Mouse (Mus musculus): ENCODE measurements around the gene Ctnnbip1. TPM values are rescaled to one million over a fixed set of nuclear protein-coding genes. Genes with fewer than 3 reads are reported as not detected.

The Ctnnbip1 gene
- polyA plus RNA-seq, 1 experiment from 2014 or later: 47.5 TPM

DNA sequence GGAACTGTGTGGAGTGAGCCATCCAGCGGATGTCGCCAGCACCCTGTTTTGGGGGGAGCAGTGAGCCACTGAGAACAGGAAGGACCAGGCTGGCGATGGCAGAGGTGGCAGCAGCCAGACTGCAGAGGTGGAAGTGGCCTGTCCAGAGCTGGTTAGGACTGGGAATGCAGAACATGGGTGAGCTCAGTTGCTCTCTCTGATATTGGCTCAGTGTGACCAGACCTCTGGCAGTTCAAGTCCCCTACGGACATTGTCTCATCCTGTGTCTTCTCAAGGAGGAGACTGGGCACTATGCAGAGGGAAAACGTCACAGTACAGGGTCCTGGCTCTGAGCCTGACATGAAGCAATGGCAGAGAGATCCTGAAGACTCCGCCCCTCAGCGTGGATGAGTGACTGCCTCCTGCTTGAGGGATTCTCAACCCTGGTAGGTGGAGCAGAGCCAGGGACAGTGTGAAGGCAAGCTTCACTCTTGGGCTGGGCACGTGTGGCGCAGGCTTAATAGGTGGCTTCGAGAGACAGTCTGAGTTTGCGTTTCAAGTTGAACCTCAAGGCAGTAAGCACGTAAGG lies 79.7 kb downstream of the Ctnnbip1 start:
- no peaks in the 10 kb centered on the region for H3K36me3 ChIP-seq
- no peak overlapping the region for H3K4me2 ChIP-seq
- no peaks in the 10 kb centered on the region for H3K27me3 ChIP-seq (replicated peaks)
- H3K4me3 ChIP-seq (replicated peaks): no peak overlapping the region
- H3K9ac ChIP-seq: no peak overlapping the region
- H3K9me3 ChIP-seq: no peaks in the 10 kb centered on the region
- WGBS: 79% methylated on average over 12 of the region's 12 CpGs
- no peak overlapping the region for H3K27ac ChIP-seq
- ATAC-seq (ENCODE audit: insufficient read depth, low FRiP score, low read depth): no peak; the same call in 1 of the 2 replicates
- H3K4me1 ChIP-seq: peaks cover 8% of the 10 kb centered on the region; the same call in 1 of the 2 replicates

DNA sequence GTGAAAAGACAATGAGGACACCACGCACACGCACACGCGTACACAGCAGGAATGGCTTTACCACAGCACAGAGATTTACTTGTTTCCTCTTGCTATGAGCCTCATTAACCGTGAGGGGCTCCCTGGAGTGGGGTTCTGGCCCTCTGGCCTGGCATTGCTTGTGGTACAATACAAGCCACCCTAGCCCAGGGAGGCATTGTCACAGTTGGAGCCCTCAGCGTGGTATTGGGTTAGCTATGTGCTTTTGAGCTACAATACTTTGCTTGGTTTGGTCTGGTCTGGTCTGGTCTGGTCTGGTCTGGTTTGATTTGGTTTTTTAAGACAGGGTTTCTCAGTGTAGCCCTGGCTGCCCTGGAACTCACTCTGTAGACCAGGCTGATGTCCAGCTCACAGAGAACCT lies 81.5 kb downstream of the Ctnnbip1 start:
- WGBS: 89% methylated on average over 6 of the region's 6 CpGs
- no peaks in the 10 kb centered on the region for H3K9me3 ChIP-seq

DNA sequence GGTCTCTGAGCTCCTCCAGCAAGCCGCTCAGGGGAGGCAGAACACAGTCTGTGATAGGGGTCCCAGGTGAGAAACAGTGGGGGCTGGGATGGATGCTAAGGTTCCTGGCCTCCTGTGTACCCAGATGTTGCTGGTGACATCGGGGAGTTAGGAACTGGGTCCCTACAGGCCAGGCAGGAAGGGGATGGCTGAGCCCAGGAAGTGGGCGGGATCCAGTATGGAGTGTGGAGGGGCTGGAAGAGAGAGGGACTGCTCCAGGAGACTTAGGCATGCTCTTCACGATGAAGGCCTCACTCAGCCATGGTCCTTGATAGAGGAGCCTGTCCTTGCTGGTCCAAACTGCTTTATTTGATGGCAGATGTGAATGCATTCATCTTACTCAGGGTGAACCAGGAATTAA lies 82.1 kb downstream of the Ctnnbip1 start:
- no peaks in the 10 kb centered on the region for H3K36me3 ChIP-seq
- no peak overlapping the region for H3K4me2 ChIP-seq
- no peak overlapping the region for H3K9ac ChIP-seq
- no peaks in the 10 kb centered on the region for H3K9me3 ChIP-seq
- 74% methylated on average over 4 of the region's 4 CpGs for WGBS
- no peak overlapping the region for H3K4me3 ChIP-seq (replicated peaks)
- ATAC-seq (ENCODE audit: insufficient read depth, low FRiP score, low read depth): no peak
- peaks cover 8% of the 10 kb centered on the region; the same call in 1 of the 2 replicates for H3K4me1 ChIP-seq
- H3K27ac ChIP-seq: no peak overlapping the region
- no peaks in the 10 kb centered on the region for H3K27me3 ChIP-seq (replicated peaks)

More for the DNA sequence above, 81.5 kb downstream of the Ctnnbip1 start:
- Histone ChIP-seq H3K4me1 (peaks cover 8% of the 10 kb centered on the region; the same call in 1 of the 2 replicates), H3K27ac (no peak overlapping the region), H3K27me3 (replicated peaks) (no peaks in the 10 kb centered on the region), H3K36me3 (no peaks in the 10 kb centered on the region), H3K4me3 (replicated peaks) (no peak overlapping the region), H3K9ac (no peak overlapping the region), H3K4me2 (no peak overlapping the region)
- no peak for ATAC-seq (ENCODE audit: insufficient read depth, low FRiP score, low read depth)

DNA sequence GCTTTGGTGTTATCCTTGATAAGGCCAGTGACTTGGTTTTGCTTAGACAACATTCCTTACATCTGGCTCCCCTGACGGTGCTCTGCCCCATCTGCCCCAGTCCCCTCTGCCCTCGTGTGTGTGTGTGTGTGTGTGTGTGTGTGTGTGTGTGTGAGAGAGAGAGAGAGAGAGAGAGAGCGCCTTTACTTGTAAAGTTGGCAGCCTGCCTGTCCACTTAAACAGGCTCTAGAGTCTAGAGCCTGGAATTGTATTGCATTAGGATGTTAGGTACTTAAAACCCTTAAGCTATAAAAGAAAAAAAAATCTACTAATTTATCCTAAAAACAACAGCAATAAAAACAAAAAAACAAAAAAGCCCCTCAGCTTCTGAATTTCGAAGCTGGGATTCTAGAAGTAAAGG lies 83.4 kb downstream of the Ctnnbip1 start:
- no peaks in the 10 kb centered on the region for H3K9me3 ChIP-seq
- H3K9ac ChIP-seq: no peak overlapping the region
- no peaks in the 10 kb centered on the region for H3K27me3 ChIP-seq (replicated peaks)
- WGBS: 25% methylated on average over 4 of the region's 4 CpGs
- H3K4me1 ChIP-seq: peaks cover 8% of the 10 kb centered on the region; the same call in 1 of the 2 replicates
- H3K4me2 ChIP-seq: no peak overlapping the region
- H3K27ac ChIP-seq: no peak overlapping the region
- H3K36me3 ChIP-seq: no peaks in the 10 kb centered on the region
- no peak for ATAC-seq (ENCODE audit: insufficient read depth, low FRiP score, low read depth)
- no peak overlapping the region for H3K4me3 ChIP-seq (replicated peaks)

DNA sequence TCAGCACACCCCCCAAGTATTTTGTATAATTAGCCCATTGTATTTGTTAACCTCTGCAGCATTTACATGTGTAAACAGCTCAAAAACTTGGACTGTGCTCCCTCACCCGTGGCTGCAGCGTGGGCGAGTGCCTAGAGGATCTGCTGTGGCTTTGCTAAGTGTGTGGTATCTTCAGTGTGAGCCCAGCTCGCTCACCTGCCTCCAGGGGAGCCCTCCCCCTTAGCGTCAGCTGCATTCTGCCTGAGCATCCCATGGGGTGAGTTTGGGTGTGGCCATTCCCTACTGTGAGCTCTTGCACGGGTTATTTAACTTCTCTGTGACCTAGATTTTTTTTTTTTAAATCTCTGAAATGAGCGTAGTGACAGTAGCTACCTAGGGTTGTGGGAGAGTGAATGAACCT lies 84.2 kb downstream of the Ctnnbip1 start:
- Histone ChIP-seq H3K27me3 (replicated peaks) (no peaks in the 10 kb centered on the region), H3K27ac (no peak overlapping the region), H3K4me3 (replicated peaks) (no peak overlapping the region), H3K4me2 (no peak overlapping the region), H3K4me1 (peaks cover 12% of the 10 kb centered on the region; the same call in 1 of the 2 replicates), H3K36me3 (no peaks in the 10 kb centered on the region), H3K9me3 (no peaks in the 10 kb centered on the region), H3K9ac (no peak overlapping the region)
- no peak for ATAC-seq (ENCODE audit: insufficient read depth, low FRiP score, low read depth)
- 50% methylated on average over 7 of the region's 7 CpGs for WGBS

DNA sequence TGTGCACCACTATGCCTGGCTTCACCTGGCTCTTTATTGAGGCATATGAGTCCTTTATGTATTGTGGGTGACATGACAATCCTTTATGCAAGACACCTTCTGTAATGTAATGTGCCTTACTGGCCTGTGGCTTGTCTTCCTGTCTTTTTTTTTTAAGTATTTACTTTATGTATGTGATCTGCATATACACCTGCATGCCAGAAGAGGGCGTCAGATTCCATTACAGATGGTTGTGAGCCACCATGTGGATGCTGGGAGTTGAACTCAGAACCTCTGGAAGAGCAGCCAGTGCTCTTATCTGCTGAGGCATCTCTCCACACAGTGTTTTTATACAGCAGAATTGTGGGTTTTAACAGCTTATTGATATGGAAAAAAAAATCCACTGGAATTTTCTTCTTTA lies 85.8 kb downstream of the Ctnnbip1 start:
- no peak for ATAC-seq (ENCODE audit: insufficient read depth, low FRiP score, low read depth)
- Histone ChIP-seq H3K9ac (no peak overlapping the region), H3K27me3 (replicated peaks) (no peaks in the 10 kb centered on the region), H3K9me3 (no peaks in the 10 kb centered on the region), H3K36me3 (no peaks in the 10 kb centered on the region), H3K27ac (no peak overlapping the region), H3K4me2 (no peak overlapping the region), H3K4me3 (replicated peaks) (no peak overlapping the region), H3K4me1 (peaks cover 18% of the 10 kb centered on the region)
- 47% methylated on average over 1 of the region's 1 CpGs for WGBS

DNA sequence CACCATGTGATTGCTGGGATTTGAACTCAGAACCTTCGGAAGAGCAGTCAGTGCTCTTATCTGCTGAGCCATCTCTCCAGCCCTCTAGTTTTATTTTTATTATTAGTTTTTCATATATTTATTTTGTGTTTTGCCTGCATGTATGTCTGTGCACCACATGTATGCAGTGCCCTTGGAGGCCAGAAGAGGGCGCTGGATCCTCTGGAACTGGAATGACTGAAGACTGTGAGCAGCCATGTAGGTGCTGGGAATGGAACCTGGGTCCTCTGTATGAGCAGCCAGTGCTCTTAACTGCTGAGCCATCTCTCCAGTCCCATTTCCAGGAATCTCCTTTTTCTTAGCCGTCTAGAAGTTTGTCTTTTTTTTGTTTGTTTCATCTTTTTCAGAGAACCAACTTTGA lies 86.5 kb downstream of the Ctnnbip1 start:
- Histone ChIP-seq H3K36me3 (no peaks in the 10 kb centered on the region), H3K27ac (no peak overlapping the region), H3K4me2 (no peak overlapping the region), H3K9ac (no peak overlapping the region), H3K4me3 (replicated peaks) (no peak overlapping the region), H3K4me1 (peaks cover 18% of the 10 kb centered on the region), H3K27me3 (replicated peaks) (no peaks in the 10 kb centered on the region), H3K9me3 (no peaks in the 10 kb centered on the region)
- ATAC-seq (ENCODE audit: insufficient read depth, low FRiP score, low read depth): no peak
- 77% methylated on average over 3 of the region's 3 CpGs for WGBS

DNA sequence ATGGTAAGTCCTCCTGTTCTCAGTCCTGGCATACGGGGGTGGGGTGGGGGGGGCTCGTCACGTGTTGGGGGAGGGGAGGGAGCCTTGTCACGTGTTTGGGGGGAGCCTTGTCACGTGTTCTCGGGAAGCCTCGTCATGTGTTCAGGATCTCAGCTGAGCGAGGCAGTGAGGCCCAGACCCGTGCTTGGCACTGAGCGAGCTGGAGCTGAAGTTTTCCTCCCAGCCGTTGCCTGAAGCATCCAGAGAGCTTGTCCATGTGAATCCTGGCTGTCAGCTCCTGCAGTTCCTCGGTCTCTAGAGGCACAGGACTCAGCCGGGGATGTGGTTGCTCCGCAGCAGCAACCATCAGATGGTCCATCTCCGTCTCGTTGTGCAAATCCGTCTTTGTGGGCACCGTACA lies 88.0 kb downstream of the Ctnnbip1 start:
- no peak overlapping the region for H3K4me3 ChIP-seq (replicated peaks)
- no peak overlapping the region for H3K27ac ChIP-seq
- H3K4me2 ChIP-seq: no peak overlapping the region
- ATAC-seq (ENCODE audit: insufficient read depth, low FRiP score, low read depth): no peak
- H3K9me3 ChIP-seq: no peaks in the 10 kb centered on the region
- H3K36me3 ChIP-seq: no peaks in the 10 kb centered on the region
- H3K4me1 ChIP-seq: peaks cover 18% of the 10 kb centered on the region
- H3K9ac ChIP-seq: no peak overlapping the region
- H3K27me3 ChIP-seq (replicated peaks): no peaks in the 10 kb centered on the region
- WGBS: 78% methylated on average over 18 of the region's 18 CpGs

DNA sequence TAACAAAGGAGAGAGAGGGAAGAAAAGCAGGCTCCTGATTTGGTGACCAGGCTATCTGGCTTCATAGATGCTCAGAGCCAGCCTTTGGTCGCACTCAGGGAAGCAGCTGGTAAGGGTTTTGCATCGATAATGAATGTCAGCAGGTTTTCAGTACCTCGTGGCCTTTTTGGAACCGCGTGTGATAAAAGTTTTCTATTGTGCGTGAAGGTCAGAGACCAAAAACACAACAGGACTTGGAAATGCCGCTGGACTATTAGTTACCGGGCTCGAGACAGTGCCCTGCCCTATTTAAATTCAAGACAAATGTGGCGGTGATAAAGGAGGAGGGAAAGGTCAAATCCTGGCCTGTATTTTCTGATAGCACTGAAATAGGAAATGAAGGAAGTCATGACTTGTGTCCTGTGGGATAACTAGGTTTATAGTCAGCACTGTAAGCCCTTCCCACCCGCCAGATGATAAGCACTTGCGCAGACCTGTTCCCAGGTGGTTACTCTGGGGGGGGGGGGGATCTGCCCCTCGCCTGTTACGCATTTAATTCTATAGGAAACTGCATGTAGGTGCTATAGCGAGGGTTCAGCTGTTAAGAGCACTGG lies 88.8 kb downstream of the Ctnnbip1 start:
- H3K27me3 ChIP-seq (replicated peaks): no peaks in the 10 kb centered on the region
- H3K9ac ChIP-seq: no peak overlapping the region
- WGBS: 56% methylated on average over 15 of the region's 15 CpGs
- no peak overlapping the region for H3K27ac ChIP-seq
- H3K4me3 ChIP-seq (replicated peaks): no peak overlapping the region
- H3K36me3 ChIP-seq: no peaks in the 10 kb centered on the region
- no peak for ATAC-seq (ENCODE audit: insufficient read depth, low FRiP score, low read depth)
- no peaks in the 10 kb centered on the region for H3K9me3 ChIP-seq
- H3K4me2 ChIP-seq: no peak overlapping the region
- peaks cover 14% of the 10 kb centered on the region; the same call in 1 of the 2 replicates for H3K4me1 ChIP-seq

DNA sequence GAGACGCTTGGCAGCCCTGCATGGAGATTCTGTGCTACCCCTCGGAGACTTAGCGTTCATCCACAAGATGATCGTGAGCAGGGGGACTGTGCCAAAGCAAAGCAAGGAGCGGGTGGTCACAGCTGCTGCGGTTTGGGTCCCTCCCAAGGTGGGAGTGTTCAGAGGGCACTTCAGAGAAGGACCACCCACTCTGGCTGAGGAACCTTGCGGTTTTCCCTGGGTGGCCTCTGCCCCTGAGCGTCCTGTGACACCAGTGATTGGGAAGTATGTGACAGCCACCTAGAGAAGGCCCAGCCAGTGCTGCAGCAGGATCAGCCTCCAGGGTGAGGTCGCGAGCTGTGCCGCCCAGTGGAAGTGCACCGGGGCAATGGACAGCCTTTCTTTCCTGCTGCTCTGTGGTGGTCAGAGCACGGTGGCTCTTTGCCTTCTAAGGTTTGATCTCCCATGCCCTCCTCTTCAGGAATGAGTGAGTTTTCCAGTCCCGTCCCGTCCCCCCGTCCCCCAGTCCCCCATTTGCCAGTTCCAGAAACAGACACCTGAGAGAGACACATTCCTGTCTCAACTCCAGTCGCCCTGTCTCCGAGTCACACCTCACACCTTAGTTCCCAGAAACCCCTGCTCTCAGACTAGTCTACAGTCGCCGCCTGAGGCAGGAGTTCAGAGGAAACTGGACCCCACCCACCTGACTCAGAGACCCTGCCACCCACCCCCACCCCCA lies 89.7 kb downstream of the Ctnnbip1 start:
- no peak overlapping the region for H3K9ac ChIP-seq
- H3K36me3 ChIP-seq: no peaks in the 10 kb centered on the region
- ATAC-seq (ENCODE audit: insufficient read depth, low FRiP score, low read depth): no peak; the same call in 1 of the 2 replicates
- H3K27me3 ChIP-seq (replicated peaks): no peaks in the 10 kb centered on the region
- H3K9me3 ChIP-seq: no peaks in the 10 kb centered on the region
- 0 out of 2 replicates have a peak overlapping the region, but pooled peaks have one; percentile 16 for H3K27ac ChIP-seq
- no peak overlapping the region; the same call in 1 of the 2 replicates for H3K4me2 ChIP-seq
- WGBS: 52% methylated on average over 20 of the region's 20 CpGs
- no peak overlapping the region for H3K4me3 ChIP-seq (replicated peaks)
- H3K4me1 ChIP-seq: peaks cover 11% of the 10 kb centered on the region; the same call in 1 of the 2 replicates

DNA sequence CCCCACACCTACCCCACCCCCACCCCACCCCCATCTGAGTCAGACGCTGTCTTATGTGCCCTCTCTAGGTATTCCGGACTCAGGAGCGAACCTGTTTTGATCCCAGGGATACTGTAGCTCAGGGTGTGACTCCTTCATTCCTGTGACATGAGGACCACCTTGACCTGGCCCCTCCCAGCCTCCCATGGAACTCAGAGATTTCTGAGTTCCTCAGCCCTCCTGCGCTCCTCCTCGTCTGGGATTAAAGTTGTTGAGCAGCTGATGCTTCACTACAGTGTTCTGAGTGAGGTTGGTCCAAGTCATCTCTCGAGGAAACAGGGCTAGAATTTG lies 90.2 kb downstream of the Ctnnbip1 start:
- Histone ChIP-seq H3K4me1 (peaks cover 11% of the 10 kb centered on the region; the same call in 1 of the 2 replicates), H3K36me3 (no peaks in the 10 kb centered on the region), H3K9me3 (no peaks in the 10 kb centered on the region), H3K4me3 (replicated peaks) (no peak overlapping the region), H3K27me3 (replicated peaks) (no peaks in the 10 kb centered on the region), H3K4me2 (no peak overlapping the region), H3K9ac (no peak overlapping the region), H3K27ac (no peak overlapping the region)
- no peak for ATAC-seq (ENCODE audit: insufficient read depth, low FRiP score, low read depth)
- 74% methylated on average over 6 of the region's 6 CpGs for WGBS

DNA sequence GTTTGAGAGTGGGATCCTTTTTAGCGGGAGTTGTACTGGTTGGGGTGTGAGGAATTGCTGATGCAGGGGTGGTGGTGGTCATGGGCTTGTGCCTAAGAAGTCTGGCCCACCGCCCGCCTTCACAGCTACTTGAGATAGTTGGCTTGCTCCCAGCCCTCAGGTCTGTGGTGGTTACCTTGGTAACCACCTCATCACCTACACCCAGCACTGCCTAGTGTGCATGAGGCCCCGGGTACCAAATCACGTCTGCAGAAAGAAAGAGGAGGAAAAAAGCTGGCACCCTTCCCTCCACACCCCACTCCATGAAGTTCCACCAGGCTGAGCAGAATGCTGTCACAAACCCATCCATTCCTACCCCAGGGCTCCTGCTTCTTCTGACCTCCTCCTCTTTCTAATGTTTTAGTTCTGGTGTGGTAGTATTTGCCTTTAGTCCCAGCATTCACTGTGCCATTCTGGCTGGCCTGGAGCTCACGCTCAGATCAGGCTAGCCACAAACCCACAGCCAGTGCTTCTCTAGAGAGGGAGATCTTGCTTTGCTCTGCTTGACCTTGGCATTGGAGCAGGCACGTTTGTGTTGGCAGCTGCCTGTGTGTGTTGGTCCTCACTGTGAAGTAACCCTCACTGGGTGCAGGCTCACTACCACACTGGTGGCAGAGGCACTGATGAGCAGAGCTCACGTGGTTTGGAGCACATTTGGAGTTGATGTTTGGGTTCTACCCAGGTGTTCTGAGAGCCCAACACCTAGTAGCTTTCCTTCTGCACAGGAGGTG lies 91.4 kb downstream of the Ctnnbip1 start:
- 74% methylated on average over 8 of the region's 8 CpGs for WGBS
- H3K36me3 ChIP-seq: no peaks in the 10 kb centered on the region
- no peak overlapping the region for H3K9ac ChIP-seq
- no peaks in the 10 kb centered on the region for H3K9me3 ChIP-seq
- ATAC-seq (ENCODE audit: insufficient read depth, low FRiP score, low read depth): no peak
- H3K4me3 ChIP-seq (replicated peaks): no peak overlapping the region
- H3K27me3 ChIP-seq (replicated peaks): no peaks in the 10 kb centered on the region
- H3K4me1 ChIP-seq: peaks cover 11% of the 10 kb centered on the region; the same call in 1 of the 2 replicates
- H3K27ac ChIP-seq: no peak overlapping the region
- no peak overlapping the region for H3K4me2 ChIP-seq
